Mouse (Mus musculus) cerebellum, adult 2 months (tissue): ENCODE measurements around the gene Slc26a11.

Source experiments
- CTCF ChIP-seq: fragments of 200-500 bp; IDR thresholded peaks from 2 replicates; pipeline ENCODE4 v1.5.1; 2011; ENCODE audit warnings: low read depth, mild to moderate bottlenecking, control low read depth, low read length, moderate library complexity, borderline replicate concordance; ENCODE audit not compliant: insufficient read depth
- POLR2A ChIP-seq: fragments of 200-500 bp; IDR thresholded peaks from 2 replicates; pipeline ENCODE4 v1.6.1; 2011; ENCODE audit warnings: low read length, control low read depth, borderline replicate concordance; ENCODE audit not compliant: insufficient read depth

DNA sequence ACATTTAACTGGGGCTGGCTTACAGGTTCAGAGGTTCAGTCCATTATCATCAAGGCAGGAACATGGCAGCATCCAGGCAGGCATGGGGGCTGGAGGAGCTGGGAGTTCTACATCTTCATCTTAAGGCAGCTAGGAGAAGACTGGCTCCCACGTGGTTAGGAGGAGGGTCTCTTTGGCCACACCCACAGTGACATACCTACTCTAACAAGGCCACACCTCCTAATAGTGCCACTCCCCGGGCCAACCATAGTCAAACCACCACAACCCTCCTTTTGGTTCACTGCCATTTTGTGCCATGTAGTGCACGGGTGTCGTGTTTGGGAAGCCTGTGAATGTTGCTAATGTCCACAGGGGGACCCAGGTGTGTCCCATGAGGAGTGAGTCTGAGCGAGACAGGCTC, 52.6 kb downstream of the Slc26a11 start:
- TF ChIP-seq CTCF (no peak), POLR2A (no peak)
